Mouse (Mus musculus) spleen, adult 18-20 months (tissue): ENCODE results near the gene Heatr6.

Experiments used
- DNase-seq, 2 experiments: peaks; one replicate each; pipeline ENCODE4 v3.0.0; 2022; ENCODE audit warnings: mixed read lengths in 2 of 2

Heatr6 gene

DNA sequence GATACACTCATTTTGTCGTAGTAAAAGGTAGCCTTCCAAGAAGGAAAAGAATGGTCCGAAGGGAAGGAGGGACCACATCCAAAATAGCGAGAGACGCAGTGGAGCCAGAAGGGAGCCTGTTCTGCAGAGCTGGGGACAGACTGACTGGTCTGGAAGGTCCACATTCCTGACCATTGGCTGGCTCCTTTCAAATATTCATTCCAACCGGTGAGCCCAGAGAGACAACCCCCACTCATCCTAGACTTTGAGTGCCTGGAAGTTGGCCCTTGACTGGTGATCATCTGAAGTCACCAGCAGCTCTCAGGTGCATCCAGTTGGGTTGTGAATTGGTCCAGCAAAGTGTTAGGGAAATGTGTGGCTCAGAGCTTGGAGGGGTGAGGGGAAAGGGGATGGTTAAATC, 61.7 kb downstream of the Heatr6 start:
- DNase-seq: no peak

DNA sequence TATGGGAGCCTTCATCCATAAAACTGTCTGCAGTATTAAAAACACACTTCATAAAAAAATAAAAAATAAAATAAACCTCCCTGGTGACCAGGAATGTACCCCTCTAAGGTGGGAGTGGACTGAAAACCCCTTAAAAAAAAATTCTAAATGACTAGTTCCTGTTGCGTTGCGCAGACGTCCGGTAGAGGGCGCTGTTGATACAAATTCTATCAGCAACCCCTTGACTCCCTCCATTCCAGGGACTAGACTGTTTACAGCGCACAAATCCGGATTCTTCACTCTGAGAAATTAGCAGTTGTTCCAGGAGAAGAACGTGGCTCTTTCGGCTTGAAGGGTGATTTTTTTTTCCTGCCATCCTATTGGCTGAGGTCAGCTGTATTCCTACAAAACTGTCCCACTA, 62.1 kb downstream of the Heatr6 start:
- DNase-seq: peak in 1 of 2 experiments; percentile 42

DNA sequence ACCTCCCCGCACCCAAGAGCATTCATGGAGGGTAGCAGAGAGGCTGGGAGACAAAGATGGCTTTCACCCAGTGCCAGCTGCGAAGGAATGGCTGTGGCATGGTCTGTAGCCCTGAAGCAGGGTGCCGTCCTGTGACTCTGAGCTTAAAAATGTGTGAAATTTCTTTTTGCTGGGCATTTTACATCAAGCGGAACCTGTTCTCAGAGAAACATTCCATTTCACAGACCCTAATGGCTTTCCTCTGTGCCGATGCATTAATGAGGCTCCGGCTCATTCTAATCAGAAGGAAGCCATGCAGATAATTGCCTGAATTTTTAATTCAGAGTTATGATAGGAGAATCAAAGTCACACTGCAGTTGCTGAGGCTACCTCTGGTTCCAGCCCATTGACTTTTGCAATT, 63.6 kb downstream of the Heatr6 start:
- no peak for DNase-seq

DNA sequence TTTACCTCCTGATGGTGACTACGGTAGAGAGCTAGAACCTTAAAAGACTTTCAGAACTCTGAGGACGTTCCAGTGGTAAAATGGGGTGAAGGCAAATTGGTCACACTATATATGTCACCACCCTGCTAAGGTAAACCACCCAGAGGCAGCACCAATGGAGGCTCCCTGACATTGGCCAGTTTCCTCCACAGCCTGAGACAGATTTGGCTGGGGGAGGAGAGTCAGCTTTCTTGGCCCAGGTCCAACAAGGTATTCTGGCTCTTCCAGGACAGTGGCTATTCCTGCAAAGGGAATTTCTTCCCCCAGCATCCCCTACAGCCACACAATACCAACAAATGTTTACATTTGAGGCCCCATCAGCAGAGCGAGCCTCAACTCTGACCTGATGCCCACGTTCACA, 64.5 kb downstream of the Heatr6 start:
- no peak for DNase-seq

DNA sequence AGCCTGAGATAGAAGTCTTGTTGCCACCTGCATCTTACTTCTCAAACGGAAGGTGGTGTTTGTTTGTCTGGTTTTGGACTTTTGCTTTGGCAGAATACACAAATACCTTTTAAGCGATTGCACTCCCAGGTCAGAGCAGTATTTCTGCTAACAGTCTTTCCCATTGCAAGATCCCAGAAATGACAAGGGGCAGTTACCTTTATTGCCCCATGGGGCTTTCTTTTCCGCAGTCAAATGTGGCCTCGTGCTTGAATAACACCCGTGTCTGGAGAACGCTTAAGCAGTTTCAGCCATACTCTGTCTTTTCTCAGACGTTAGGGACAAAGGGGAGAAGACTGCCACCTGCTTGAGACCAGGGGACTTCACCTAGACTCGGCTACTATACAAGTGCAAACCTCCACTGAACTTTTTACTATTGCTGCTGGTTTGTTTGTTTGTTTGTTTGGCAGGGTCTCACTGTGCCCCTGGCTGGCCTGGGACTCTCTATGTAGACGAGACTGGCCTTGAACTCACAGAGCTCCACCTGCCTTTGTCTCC, 65.2 kb downstream of the Heatr6 start:
- no peak for DNase-seq

DNA sequence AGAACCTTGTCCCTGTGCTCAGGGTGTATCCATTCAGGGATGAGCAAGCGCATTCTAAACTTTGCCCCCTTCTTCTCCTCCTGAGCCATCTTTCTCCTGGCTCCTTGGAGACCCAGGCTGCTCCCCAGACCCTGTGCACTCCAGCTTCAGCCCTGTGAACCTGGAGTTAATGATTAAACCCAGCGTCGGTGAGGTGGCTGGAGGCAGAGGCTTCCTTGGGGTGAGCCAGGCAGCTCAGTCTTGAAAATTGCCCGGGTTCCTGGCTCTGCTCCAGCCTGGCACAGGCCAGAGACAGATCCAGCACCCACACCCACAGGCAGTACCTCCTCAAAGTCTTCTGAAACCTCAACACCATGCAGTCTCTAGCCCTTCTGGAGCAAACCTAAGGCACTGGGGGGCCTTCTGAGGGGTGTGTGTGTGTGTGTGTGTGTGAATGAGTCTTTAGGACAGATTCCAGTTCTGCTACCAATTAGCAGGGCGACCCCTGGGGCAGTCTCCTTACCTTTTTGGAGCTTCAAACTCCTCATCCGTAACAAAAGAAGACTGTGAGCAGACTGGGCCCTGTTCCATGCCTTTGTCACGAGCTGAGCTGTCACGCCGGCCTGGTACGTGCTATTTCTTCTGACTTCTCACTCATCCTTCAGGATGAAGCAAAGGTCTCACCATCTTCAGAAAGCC, 66.4 kb downstream of the Heatr6 start:
- no peak for DNase-seq

DNA sequence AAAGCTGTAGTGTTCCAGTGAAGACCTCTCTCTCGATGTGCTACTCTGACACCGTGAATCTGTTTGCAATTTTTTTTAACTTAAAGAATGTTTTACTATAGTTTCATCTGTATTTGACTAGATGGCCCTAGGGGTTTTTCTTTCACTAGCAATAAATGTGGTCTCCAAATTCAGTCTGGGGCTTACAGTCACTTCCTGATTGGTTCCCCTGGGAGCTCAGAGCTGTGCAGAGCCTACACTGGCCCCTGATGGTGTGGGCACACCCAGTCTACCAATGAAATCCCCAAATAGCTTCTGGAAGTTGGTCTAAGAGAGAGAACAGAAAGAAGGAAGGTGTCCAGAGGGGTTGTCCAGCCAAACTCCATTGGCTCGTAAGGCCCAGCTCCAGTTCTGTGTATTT, 72.6 kb downstream of the Heatr6 start:
- DNase-seq: no peak

DNA sequence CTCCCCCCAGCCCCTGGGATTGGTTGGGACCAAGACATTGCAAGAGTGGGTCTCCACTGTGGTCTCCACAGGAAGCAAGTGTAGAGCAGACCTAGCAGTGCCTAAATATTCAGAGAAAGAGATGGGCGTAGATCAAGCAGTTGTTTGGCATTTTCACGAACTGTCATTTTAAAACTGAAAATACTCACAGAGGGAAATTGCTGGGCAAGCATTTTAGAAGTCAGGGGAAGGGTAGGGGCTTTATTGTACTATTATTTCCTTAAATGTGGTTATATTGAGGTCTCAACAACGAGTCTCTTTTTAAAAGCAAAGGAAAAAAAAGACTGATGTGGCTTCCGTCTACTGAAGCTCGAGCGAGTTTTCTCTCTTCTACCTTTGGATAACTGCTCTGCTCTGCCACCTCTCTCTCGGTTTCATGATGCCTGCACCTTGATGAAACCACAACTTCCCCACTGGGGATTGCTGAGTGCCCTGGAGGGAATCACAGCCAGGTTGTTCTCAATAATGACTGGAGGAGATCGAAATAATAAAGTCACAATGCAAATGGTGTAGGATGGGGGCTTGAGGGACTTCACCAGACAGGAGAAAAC, 75.2 kb downstream of the Heatr6 start:
- no peak for DNase-seq

DNA sequence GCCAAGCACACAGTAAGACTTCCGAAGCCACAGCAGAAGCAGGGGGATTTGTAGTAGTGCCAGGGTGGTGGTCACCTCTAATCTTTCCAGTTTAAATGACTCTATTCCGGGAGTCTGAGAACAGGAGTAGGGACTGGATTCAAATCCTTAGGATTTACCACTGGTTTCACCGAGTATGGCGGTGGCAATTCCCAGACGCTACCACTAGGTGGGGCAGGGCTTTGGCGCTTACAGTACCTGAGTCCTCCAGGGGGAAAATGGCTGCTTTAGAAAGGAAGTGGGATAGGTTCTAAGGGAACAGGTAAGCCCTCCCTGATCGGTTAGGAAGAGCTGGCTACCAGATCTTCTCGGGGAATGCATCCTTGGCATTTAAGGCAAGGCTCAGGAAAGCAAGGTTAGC, 78.9 kb downstream of the Heatr6 start:
- peak in 1 of 2 experiments; percentile 37 for DNase-seq
